8 mouse cellular contexts compared by ENCODE assay signal in genomic region chr4:130738527-130738926, GRCm38 (mm10). TPM values are rescaled to one million over a fixed set of nuclear protein-coding genes. Genes with fewer than 3 reads are reported as not detected.
DNase-seq lines count a peak whose midpoint lies in the region; ATAC-seq and TF ChIP-seq lines count a peak whose summit lies in the region.

No protein-coding gene starts in this region.

- H3K4me1 ChIP-seq in heart, embryonic 10.5 days, result peaks cover 4% of the 10 kb centered on the region; the same call in 1 of the 2 replicates
- H3K4me1 ChIP-seq in kidney, embryonic 16.5 days (ENCODE audit: insufficient read depth, low read length), result 0 out of 2 replicates have a peak, but pooled peaks cover 5% of the 10 kb centered on the region
- peaks cover 4% of the 10 kb centered on the region for H3K4me1 ChIP-seq in liver, embryonic 16.5 days (ENCODE audit: control insufficient read depth, low read depth, low read length)

- in situ Hi-C loops in Patski (cut with MboI; ENCODE audit: low pct_unique_long_range_greater_than_20kb), result no loop called here

- POLR2A ChIA-PET in Patski (lab: Charles Lee), result no interaction called here

- H3K27me3 ChIP-seq in heart, embryonic 10.5 days (ENCODE audit: insufficient read depth, poor library complexity, severe bottlenecking), result no peaks in the 10 kb centered on the region
- no peaks in the 10 kb centered on the region for H3K27me3 ChIP-seq in Patski
- H3K27me3 ChIP-seq in kidney, embryonic 16.5 days (ENCODE audit: insufficient read depth, low read length), result no peaks in the 10 kb centered on the region
- H3K27me3 ChIP-seq in liver, embryonic 16.5 days (ENCODE audit: control insufficient read depth, insufficient read depth, low read depth, low read length), result no peaks in the 10 kb centered on the region

- no peak overlapping the region for H3K9ac ChIP-seq in kidney, embryonic 16.5 days (replicated peaks; ENCODE audit: low read length)
- H3K9ac ChIP-seq in liver, embryonic 16.5 days (ENCODE audit: low read depth, low read length), result no peak overlapping the region

- CTCF ChIA-PET in Patski (lab: Charles Lee), result interaction anchor here (0.9 to 1.5 kb wide), 2 partner anchors 13 to 15 kb away, joined by 3 to 5 read pairs; no protein-coding TSS in a partner anchor

- no peaks in the 10 kb centered on the region for H3K9me3 ChIP-seq in heart, embryonic 10.5 days
- H3K9me3 ChIP-seq in kidney, embryonic 16.5 days (ENCODE audit: low read length), result no peaks in the 10 kb centered on the region
- no peaks in the 10 kb centered on the region for H3K9me3 ChIP-seq in liver, embryonic 16.5 days (replicated peaks; ENCODE audit: control insufficient read depth, low read length)

- H3K4me2 ChIP-seq in kidney, embryonic 16.5 days (replicated peaks; ENCODE audit: low read depth, low read length), result no peak overlapping the region
- H3K4me2 ChIP-seq in liver, embryonic 16.5 days (ENCODE audit: low read depth, low read length), result no peak overlapping the region

- peak; percentile 68 for TF ChIP-seq CTCF in Patski (IDR thresholded peaks at IDR 0.05)

- DNase-seq in heart, adult 11 months, result peak; percentile 90
- no peak for DNase-seq in heart, embryonic 10.5 days (ENCODE audit: low spot score)
- DNase-seq in Patski (ENCODE audit: low read depth, low spot score), result peak; percentile 34
- peak; percentile 39 to 64 for DNase-seq in cerebellum, postnatal 36 days
- peak; percentile 70 for DNase-seq in heart, adult 8-10 months (ENCODE audit: low spot score)
- DNase-seq in retina, postnatal 7 days (ENCODE audit: low read depth, low spot score), result peak; percentile 21

- WGBS in heart, embryonic 10.5 days, result 76% methylated on average over 2 of the region's 2 CpGs
- WGBS in kidney, embryonic 16.5 days, result 56% methylated on average over 2 of the region's 2 CpGs
- 61% methylated on average over 2 of the region's 2 CpGs for WGBS in liver, embryonic 16.5 days (ENCODE audit: insufficient replicate concordance)

- peaks cover 31% of the 10 kb centered on the region for H3K36me3 ChIP-seq in heart, embryonic 10.5 days
- peaks cover 11% of the 10 kb centered on the region for H3K36me3 ChIP-seq in kidney, embryonic 16.5 days (ENCODE audit: insufficient read depth, low read length)
- peaks cover 33% of the 10 kb centered on the region for H3K36me3 ChIP-seq in liver, embryonic 16.5 days (ENCODE audit: control insufficient read depth, insufficient read depth)

- H3K27ac ChIP-seq in heart, embryonic 10.5 days, result no peak overlapping the region
- no peak overlapping the region for H3K27ac ChIP-seq in kidney, embryonic 16.5 days (ENCODE audit: low read length)
- H3K27ac ChIP-seq in liver, embryonic 16.5 days (ENCODE audit: low read length), result no peak overlapping the region

- H3K4me3 ChIP-seq in heart, embryonic 10.5 days, result no peak overlapping the region
- no peak overlapping the region for H3K4me3 ChIP-seq in kidney, embryonic 16.5 days (ENCODE audit: low read length)
- H3K4me3 ChIP-seq in liver, embryonic 16.5 days (ENCODE audit: low read depth, low read length), result no peak overlapping the region

- no peak for ATAC-seq in Patski
- 0 out of 2 replicates have a peak, but pooled peaks have one; percentile 27 for ATAC-seq in kidney, embryonic 16.5 days (ENCODE audit: low FRiP score, low TSS enrichment)
- peak; percentile 54; the same call in 1 of the 2 replicates for ATAC-seq in liver, embryonic 16.5 days (ENCODE audit: low read depth)

RNA-seq across cellular contexts. Expression of gene Sdc3, which starts 53.8 kb away (rescaled TPM):
- polyA plus RNA-seq in heart, embryonic 10.5 days (2016; fragmentation: Nextera tagmentation; extraction: Ambion mirVana), result 19.0 and 21.6 TPM in 2 replicates
- polyA plus RNA-seq in Patski (2021), result 39.8 TPM
- total RNA-seq in heart, adult 8-10 months (2022), result 10 to 100 TPM; 24.2 to 48.6 (median 39.2) TPM
- polyA plus RNA-seq in kidney, embryonic 16.5 days (2015; fragmentation: Nextera tagmentation; extraction: Ambion mirVana), result 22.6 and 23.1 TPM in 2 replicates
- 9.5 and 12.3 TPM in 2 replicates for polyA plus RNA-seq in liver, embryonic 16.5 days (2015; fragmentation: Nextera tagmentation; extraction: Ambion mirVana)
